8 mouse cellular contexts compared by ENCODE assay signal in genomic region chr8:128356796-128357539, GRCm38 (mm10). TPM values are rescaled to one million over a fixed set of nuclear protein-coding genes. Genes with fewer than 3 reads are reported as not detected.
DNase-seq lines count a peak whose midpoint lies in the region; ATAC-seq and TF ChIP-seq lines count a peak whose summit lies in the region.

No protein-coding gene starts in this region.

- H3K27me3 ChIP-seq in heart, embryonic 13.5 days (replicated peaks): no peaks in the 10 kb centered on the region
- no peaks in the 10 kb centered on the region for H3K27me3 ChIP-seq in kidney, embryonic 16.5 days (ENCODE audit: insufficient read depth, low read length)
- no peaks in the 10 kb centered on the region for H3K27me3 ChIP-seq in liver, adult 2 months (ENCODE audit: control insufficient read depth, insufficient read depth, low read length)
- H3K27me3 ChIP-seq in midbrain, postnatal 0 days (ENCODE audit: insufficient read depth, low read length): no peaks in the 10 kb centered on the region

- H3K9me3 ChIP-seq in heart, embryonic 13.5 days: no peaks in the 10 kb centered on the region
- H3K9me3 ChIP-seq in kidney, embryonic 16.5 days (ENCODE audit: low read length): no peaks in the 10 kb centered on the region
- no peaks in the 10 kb centered on the region for H3K9me3 ChIP-seq in midbrain, postnatal 0 days (ENCODE audit: low read length)

- peak overlapping the region; percentile 98 for H3K4me3 ChIP-seq in heart, embryonic 13.5 days
- peak overlapping the region; percentile 87 for H3K4me3 ChIP-seq in kidney, embryonic 16.5 days (ENCODE audit: low read length)
- H3K4me3 ChIP-seq in liver, adult 2 months (ENCODE audit: insufficient read depth, low read depth, low read length): peak overlapping the region; percentile 70
- peak overlapping the region; percentile 66 for H3K4me3 ChIP-seq in midbrain, postnatal 0 days (ENCODE audit: low read depth, low read length)

- no peaks in the 10 kb centered on the region for H3K36me3 ChIP-seq in heart, embryonic 13.5 days
- H3K36me3 ChIP-seq in kidney, embryonic 16.5 days (ENCODE audit: insufficient read depth, low read length): no peaks in the 10 kb centered on the region
- no peaks in the 10 kb centered on the region for H3K36me3 ChIP-seq in liver, adult 2 months (ENCODE audit: control insufficient read depth, insufficient read depth, low read length)
- no peaks in the 10 kb centered on the region for H3K36me3 ChIP-seq in midbrain, postnatal 0 days (ENCODE audit: insufficient read depth, low read length)

- no peaks in the 10 kb centered on the region; the same call in 1 of the 2 replicates for H3K79me2 ChIP-seq in liver, adult 2 months (ENCODE audit: control insufficient read depth, insufficient read depth, low read length)

- H3K27ac ChIP-seq in heart, embryonic 13.5 days (replicated peaks): peak overlapping the region; percentile 100
- peak overlapping the region; percentile 97 for H3K27ac ChIP-seq in kidney, embryonic 16.5 days (ENCODE audit: low read length)
- peak overlapping the region; percentile 96 for H3K27ac ChIP-seq in liver, adult 2 months (replicated peaks; ENCODE audit: insufficient read depth, low read depth, low read length)
- H3K27ac ChIP-seq in midbrain, postnatal 0 days (ENCODE audit: low read depth, low read length): peak overlapping the region; percentile 86

- ATAC-seq in heart, embryonic 13.5 days (ENCODE audit: extremely low read depth, insufficient number of reproducible peaks, low FRiP score, low TSS enrichment): peak; percentile 56; the same call in 1 of the 2 replicates
- ATAC-seq in kidney, embryonic 16.5 days (ENCODE audit: low FRiP score, low TSS enrichment): peak; percentile 84
- peak; percentile 68 for ATAC-seq in midbrain, postnatal 0 days (ENCODE audit: low FRiP score)

- peak overlapping the region; percentile 96 for H3K4me2 ChIP-seq in heart, embryonic 13.5 days
- H3K4me2 ChIP-seq in kidney, embryonic 16.5 days (replicated peaks; ENCODE audit: low read depth, low read length): peak overlapping the region; percentile 87
- H3K4me2 ChIP-seq in midbrain, postnatal 0 days (ENCODE audit: low read depth, low read length, poor library complexity, severe bottlenecking): peak overlapping the region; percentile 84

- TF ChIP-seq POLR2A in brain, embryonic 14.5 days (IDR thresholded peaks at IDR 0.05; ENCODE audit: borderline replicate concordance, extremely low read depth, insufficient read depth, insufficient read length, poor library complexity, severe bottlenecking): no peak
- 0 out of 2 replicates have a peak, but pooled peaks have one; percentile 44 for TF ChIP-seq POLR2A in liver, adult 2 months (IDR thresholded peaks at IDR 0.05; ENCODE audit: extremely low read depth, insufficient read depth, low read length)

- peak; percentile 84 for DNase-seq in 3T3-L1 (ENCODE audit: low read depth, low spot score)
- peak; percentile 77 for DNase-seq in brain, embryonic 14.5 days (ENCODE audit: low read depth)
- peak; percentile 14 for DNase-seq in fibroblast of lung, adult 2 months (ENCODE audit: low read depth)
- peak; percentile 88 for DNase-seq in liver, adult 2 months (ENCODE audit: extremely low read depth, low read depth, low spot score)
- DNase-seq in midbrain, postnatal 0 days (ENCODE audit: low spot score): peak; percentile 85
- peak; percentile 41 to 49 for DNase-seq in spleen, postnatal 36 days (ENCODE audit: low spot score in 2 of 2)

- under 1% methylated on average over 33 of the region's 49 CpGs for whole genome bisulfite sequencing in heart, embryonic 13.5 days
- WGBS in kidney, embryonic 16.5 days: 3% methylated on average over 43 of the region's 49 CpGs
- 2% methylated on average over 41 of the region's 49 CpGs for WGBS in liver, adult 2 months
- 5% methylated on average over 38 of the region's 49 CpGs for WGBS in midbrain, postnatal 0 days

- peak overlapping the region; percentile 99 for H3K9ac ChIP-seq in heart, embryonic 13.5 days
- peak overlapping the region; percentile 94 for H3K9ac ChIP-seq in kidney, embryonic 16.5 days (replicated peaks; ENCODE audit: low read length)
- H3K9ac ChIP-seq in liver, adult 2 months (ENCODE audit: low read depth, low read length): peak overlapping the region; percentile 81
- peak overlapping the region; percentile 79 for H3K9ac ChIP-seq in midbrain, postnatal 0 days (replicated peaks; ENCODE audit: low read length, poor library complexity, severe bottlenecking)

- H3K4me1 ChIP-seq in heart, embryonic 13.5 days: peaks cover 23% of the 10 kb centered on the region
- peaks cover 21% of the 10 kb centered on the region for H3K4me1 ChIP-seq in kidney, embryonic 16.5 days (ENCODE audit: insufficient read depth, low read length)
- H3K4me1 ChIP-seq in liver, adult 2 months (ENCODE audit: control insufficient read depth, insufficient read depth, low read length): peaks cover 7% of the 10 kb centered on the region
- 0 out of 2 replicates have a peak, but pooled peaks cover 8% of the 10 kb centered on the region for H3K4me1 ChIP-seq in midbrain, postnatal 0 days (ENCODE audit: insufficient read depth, low read length)

- peak; percentile 33; the same call in 1 of the 2 replicates for TF ChIP-seq CTCF in brain, embryonic 14.5 days (IDR thresholded peaks at IDR 0.05; ENCODE audit: borderline replicate concordance, extremely low read depth, insufficient read depth, insufficient read length)
- TF ChIP-seq CTCF in liver, adult 2 months (IDR thresholded peaks at IDR 0.05; ENCODE audit: low read depth, low read length): peak; percentile 48
- peak; percentile 59 for TF ChIP-seq CTCF in midbrain, postnatal 0 days (IDR thresholded peaks at IDR 0.05)

RNA-seq across cellular contexts. Expression of gene Nrp1, which starts 1.4 kb away (rescaled TPM):
- polyA plus RNA-seq in brain, embryonic 14.5 days (2012; rRNA removed): 30.7 and 36.2 TPM in 2 replicates
- 120 and 121 TPM in 2 replicates for polyA plus RNA-seq in heart, embryonic 13.5 days (2015; fragmentation: Nextera tagmentation; extraction: Ambion mirVana)
- polyA plus RNA-seq in kidney, embryonic 16.5 days (2015; fragmentation: Nextera tagmentation; extraction: Ambion mirVana): 149 and 153 TPM in 2 replicates
- total RNA-seq in liver, adult 2 months (2014; rRNA removed): 39.5 and 54.1 TPM in 2 replicates
- 16.5 and 22.2 TPM in 2 replicates for polyA plus RNA-seq in liver, adult 2 months (2012; rRNA removed)
- total RNA-seq in midbrain, postnatal 0 days (2014; rRNA removed): 57.9 and 72.1 TPM in 2 replicates
- 56.5 and 59.3 TPM in 2 replicates for polyA plus RNA-seq in midbrain, postnatal 0 days (2015; fragmentation: Nextera tagmentation; extraction: Ambion mirVana)

Comparison
In these comparisons a context has a peak if more than half of its experiments do, and no peak if none do; other contexts are left out.
1. Peak in every context shown above with its lines: DNase-seq, ATAC-seq, H3K4me3 ChIP-seq and H3K27ac ChIP-seq.
2. DNase-seq: peak in every context shown above with its lines; median percentile 88 in liver, adult 2 months; 85 in midbrain, postnatal 0 days; 84 in 3T3-L1; 77 in brain, embryonic 14.5 days; 45 in spleen, postnatal 36 days; 14 in fibroblast of lung, adult 2 months.